Mouse (Mus musculus) spleen, adult 10 weeks (tissue): ENCODE measurements around the gene Caps2. TPM values are rescaled to one million over a fixed set of nuclear protein-coding genes. Genes with fewer than 3 reads are reported as not detected.

Experiments
- polyA plus RNA-seq: library from polyadenylated mRNA; stranded (reverse); fragments of 350-450 nt; fragmentation: Illumina TruSeq; extraction: RNeasy Lipid Tissue Mini Kit (QIAGEN cat#74804); gene quantifications from one replicate; pipeline ENCODE4 v1.2.3, GENCODE M21; 2015; ENCODE audit warnings: low replicate concordance; ENCODE audit not compliant: insufficient read depth

The Caps2 gene
- not detected for polyA plus RNA-seq

GRCm38 (mm10) chr10:112163168-112163766, at the start of gene Caps2:
Gene Caps2 (plus strand): TSS chr10:112163621.

GRCm38 (mm10) chr10:112159882-112160560, 3.4 kb upstream of the Caps2 start, which contains the start of gene Glipr1l3:
Gene Glipr1l3 (minus strand): TSS chr10:112160327.

Other genes starting within 250 kb of the Caps2 start
- gene Krr1, start 191.0 kb upstream of the Caps2 start, polyA plus RNA-seq: 42.7 TPM
- 163 TPM for gene Glipr1, start 161.0 kb upstream of the Caps2 start, polyA plus RNA-seq
- gene Glipr1l1, start 103.4 kb upstream of the Caps2 start, polyA plus RNA-seq: not detected
- gene Glipr1l2, start 80.3 kb upstream of the Caps2 start, polyA plus RNA-seq: not detected
- gene Glipr1l3, start 3.3 kb upstream of the Caps2 start, polyA plus RNA-seq: not detected
- gene Kcnc2, start 107.5 kb downstream of the Caps2 start, polyA plus RNA-seq: 0.15 TPM